Mouse (Mus musculus): Measurements from ENCODE around the gene Nkd1. TPM values are rescaled to one million over a fixed set of nuclear protein-coding genes. Genes with fewer than 3 reads are reported as not detected.
A peak's percentile ranks its signal among the peaks of the same experiment; 100 is the strongest.

Gene Nkd1
- polyA plus RNA-seq, 1 experiment from 2014 or later, result 35.8 TPM

GRCm38 (mm10) chr8:88588205-88588889, 67.2 kb downstream of the Nkd1 start:
- Histone ChIP-seq H3K36me3 (ENCODE audit: control insufficient read depth, insufficient read depth, low read length) (peaks cover 57% of the 10 kb centered on the region), H3K4me2 (ENCODE audit: low read length) (no peak overlapping the region), H3K4me3 (ENCODE audit: low read depth, low read length) (no peak overlapping the region), H3K9ac (ENCODE audit: low read length) (no peak overlapping the region), H3K4me1 (replicated peaks; ENCODE audit: control insufficient read depth, insufficient read depth, low read length) (no peaks in the 10 kb centered on the region), H3K27ac (ENCODE audit: low read depth) (no peak overlapping the region), H3K27me3 (replicated peaks; ENCODE audit: control insufficient read depth, insufficient read depth, low read length) (no peaks in the 10 kb centered on the region), H3K9me3 (ENCODE audit: control insufficient read depth, low read length) (no peaks in the 10 kb centered on the region)
- DNase-seq (ENCODE audit: low spot score) (no peak), ATAC-seq (replicated peaks; ENCODE audit: low FRiP score, low TSS enrichment, low read depth) (no peak)
- 93% methylated on average over 8 of the region's 8 CpGs for WGBS

- Histone ChIP-seq H3K9me3 (ENCODE audit: control insufficient read depth, low read length) (no peaks in the 10 kb centered on the region), H3K27ac (ENCODE audit: low read depth) (no peak overlapping the region), H3K27me3 (replicated peaks; ENCODE audit: control insufficient read depth, insufficient read depth, low read length) (no peaks in the 10 kb centered on the region), H3K4me1 (replicated peaks; ENCODE audit: control insufficient read depth, insufficient read depth, low read length) (no peaks in the 10 kb centered on the region), H3K36me3 (ENCODE audit: control insufficient read depth, insufficient read depth, low read length) (peaks cover 52% of the 10 kb centered on the region), H3K4me3 (ENCODE audit: low read depth, low read length) (no peak overlapping the region), H3K4me2 (ENCODE audit: low read length) (no peak overlapping the region), H3K9ac (ENCODE audit: low read length) (no peak overlapping the region)
- DNase-seq (ENCODE audit: low spot score) (no peak), ATAC-seq (replicated peaks; ENCODE audit: low FRiP score, low TSS enrichment, low read depth) (no peak)
- 62% methylated on average over 6 of the region's 6 CpGs for WGBS
These were observed 69.1 kb downstream of the Nkd1 start for GRCm38 (mm10) chr8:88590226-88590625.

GRCm38 (mm10) chr8:88593947-88594346, 72.8 kb downstream of the Nkd1 start:
- H3K27ac ChIP-seq (ENCODE audit: low read depth), result no peak overlapping the region
- H3K36me3 ChIP-seq (ENCODE audit: control insufficient read depth, insufficient read depth, low read length), result peaks cover 32% of the 10 kb centered on the region
- no peaks in the 10 kb centered on the region for H3K27me3 ChIP-seq (replicated peaks; ENCODE audit: control insufficient read depth, insufficient read depth, low read length)
- H3K4me2 ChIP-seq (ENCODE audit: low read length), result no peak overlapping the region
- WGBS, result 84% methylated on average over 1 of the region's 1 CpGs
- no peak for ATAC-seq (replicated peaks; ENCODE audit: low FRiP score, low TSS enrichment, low read depth)
- DNase-seq (ENCODE audit: low spot score), result no peak
- no peak overlapping the region for H3K9ac ChIP-seq (ENCODE audit: low read length)
- H3K4me1 ChIP-seq (replicated peaks; ENCODE audit: control insufficient read depth, insufficient read depth, low read length), result no peaks in the 10 kb centered on the region
- no peaks in the 10 kb centered on the region for H3K9me3 ChIP-seq (ENCODE audit: control insufficient read depth, low read length)
- H3K4me3 ChIP-seq (ENCODE audit: low read depth, low read length), result no peak overlapping the region

DNA sequence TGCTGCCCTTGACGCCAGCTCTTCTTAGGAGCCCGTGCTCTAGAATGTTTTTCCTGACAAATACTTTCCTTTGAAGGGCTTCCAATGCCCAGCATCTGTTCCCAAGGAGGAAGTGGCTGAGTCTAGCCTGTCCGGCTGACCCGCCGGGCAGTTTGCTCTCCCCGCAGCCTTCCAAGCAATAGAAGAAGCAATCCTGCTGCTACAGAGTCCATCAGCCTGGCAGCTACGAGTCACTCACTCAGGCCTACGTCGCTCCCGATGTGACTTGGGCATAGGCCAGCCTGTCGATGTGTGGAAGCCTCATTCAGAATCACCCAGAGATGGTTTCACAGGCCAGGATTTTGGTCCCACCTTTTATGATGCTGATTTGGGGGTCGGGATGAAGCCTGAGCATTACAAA, 74.9 kb downstream of the Nkd1 start:
- Histone ChIP-seq H3K4me3 (ENCODE audit: low read depth, low read length) (no peak overlapping the region), H3K27ac (ENCODE audit: low read depth) (no peak overlapping the region), H3K4me2 (ENCODE audit: low read length) (no peak overlapping the region), H3K27me3 (replicated peaks; ENCODE audit: control insufficient read depth, insufficient read depth, low read length) (no peaks in the 10 kb centered on the region), H3K4me1 (replicated peaks; ENCODE audit: control insufficient read depth, insufficient read depth, low read length) (no peaks in the 10 kb centered on the region), H3K36me3 (ENCODE audit: control insufficient read depth, insufficient read depth, low read length) (peaks cover 18% of the 10 kb centered on the region; the same call in 1 of the 2 replicates), H3K9ac (ENCODE audit: low read length) (no peak overlapping the region), H3K9me3 (ENCODE audit: control insufficient read depth, low read length) (no peaks in the 10 kb centered on the region)
- no peak for DNase-seq (ENCODE audit: low spot score)
- ATAC-seq (replicated peaks; ENCODE audit: low FRiP score, low TSS enrichment, low read depth), result no peak
- 83% methylated on average over 12 of the region's 12 CpGs for WGBS

DNA sequence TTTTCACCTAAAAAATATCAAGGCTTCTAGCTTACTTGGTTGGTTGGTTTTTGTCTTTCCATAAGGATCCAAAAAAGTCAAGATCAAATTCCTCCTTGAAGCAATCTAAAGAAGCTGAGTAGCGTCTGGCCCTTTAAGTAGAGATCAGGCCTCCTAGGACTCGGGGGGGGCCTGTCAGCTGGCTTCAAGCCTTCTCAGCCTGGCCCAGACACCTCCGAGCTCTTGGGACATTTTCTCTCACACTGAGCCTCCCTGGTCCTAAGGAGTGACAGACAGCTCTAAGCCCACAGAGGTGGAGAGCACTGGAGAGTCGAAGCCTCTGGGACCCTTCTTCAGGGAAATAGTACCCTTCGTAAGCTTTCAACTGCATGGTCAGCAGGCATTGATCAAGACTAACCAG, 77.4 kb downstream of the Nkd1 start:
- ATAC-seq (replicated peaks; ENCODE audit: low FRiP score, low TSS enrichment, low read depth) (no peak), DNase-seq (ENCODE audit: low spot score) (no peak)
- 63% methylated on average over 5 of the region's 5 CpGs for WGBS

GRCm38 (mm10) chr8:88599491-88599890, 78.3 kb downstream of the Nkd1 start:
- Histone ChIP-seq H3K4me2 (ENCODE audit: low read length) (no peak overlapping the region), H3K9ac (ENCODE audit: low read length) (no peak overlapping the region), H3K9me3 (ENCODE audit: control insufficient read depth, low read length) (0 out of 2 replicates have a peak, but pooled peaks cover 5% of the 10 kb centered on the region), H3K36me3 (ENCODE audit: control insufficient read depth, insufficient read depth, low read length) (no peaks in the 10 kb centered on the region), H3K27ac (ENCODE audit: low read depth) (no peak overlapping the region), H3K27me3 (replicated peaks; ENCODE audit: control insufficient read depth, insufficient read depth, low read length) (no peaks in the 10 kb centered on the region), H3K4me3 (ENCODE audit: low read depth, low read length) (no peak overlapping the region), H3K4me1 (replicated peaks; ENCODE audit: control insufficient read depth, insufficient read depth, low read length) (peaks cover 12% of the 10 kb centered on the region)
- no peak for DNase-seq (ENCODE audit: low spot score)
- WGBS, result 88% methylated on average over 7 of the region's 7 CpGs
- no peak for ATAC-seq (replicated peaks; ENCODE audit: low FRiP score, low TSS enrichment, low read depth)

More for the DNA sequence above, 77.4 kb downstream of the Nkd1 start:
- Histone ChIP-seq H3K4me1 (replicated peaks; ENCODE audit: control insufficient read depth, insufficient read depth, low read length) (peaks cover 6% of the 10 kb centered on the region), H3K9ac (ENCODE audit: low read length) (no peak overlapping the region), H3K4me2 (ENCODE audit: low read length) (no peak overlapping the region), H3K4me3 (ENCODE audit: low read depth, low read length) (no peak overlapping the region), H3K27ac (ENCODE audit: low read depth) (no peak overlapping the region), H3K9me3 (ENCODE audit: control insufficient read depth, low read length) (0 out of 2 replicates have a peak, but pooled peaks cover 5% of the 10 kb centered on the region), H3K27me3 (replicated peaks; ENCODE audit: control insufficient read depth, insufficient read depth, low read length) (no peaks in the 10 kb centered on the region), H3K36me3 (ENCODE audit: control insufficient read depth, insufficient read depth, low read length) (no peaks in the 10 kb centered on the region)

GRCm38 (mm10) chr8:88603446-88603989, 82.4 kb downstream of the Nkd1 start:
- Histone ChIP-seq H3K4me3 (ENCODE audit: low read depth, low read length) (peak overlapping the region; percentile 13), H3K9ac (ENCODE audit: low read length) (no peak overlapping the region), H3K9me3 (ENCODE audit: control insufficient read depth, low read length) (0 out of 2 replicates have a peak, but pooled peaks cover 5% of the 10 kb centered on the region), H3K27ac (ENCODE audit: low read depth) (peak overlapping the region; percentile 29; the same call in 1 of the 2 replicates), H3K4me2 (ENCODE audit: low read length) (peak overlapping the region; percentile 47), H3K36me3 (ENCODE audit: control insufficient read depth, insufficient read depth, low read length) (no peaks in the 10 kb centered on the region), H3K27me3 (replicated peaks; ENCODE audit: control insufficient read depth, insufficient read depth, low read length) (no peaks in the 10 kb centered on the region), H3K4me1 (replicated peaks; ENCODE audit: control insufficient read depth, insufficient read depth, low read length) (peaks cover 21% of the 10 kb centered on the region)
- no peak for ATAC-seq (replicated peaks; ENCODE audit: low FRiP score, low TSS enrichment, low read depth)
- no peak for DNase-seq (ENCODE audit: low spot score)
- 15% methylated on average over 10 of the region's 10 CpGs for WGBS

DNA sequence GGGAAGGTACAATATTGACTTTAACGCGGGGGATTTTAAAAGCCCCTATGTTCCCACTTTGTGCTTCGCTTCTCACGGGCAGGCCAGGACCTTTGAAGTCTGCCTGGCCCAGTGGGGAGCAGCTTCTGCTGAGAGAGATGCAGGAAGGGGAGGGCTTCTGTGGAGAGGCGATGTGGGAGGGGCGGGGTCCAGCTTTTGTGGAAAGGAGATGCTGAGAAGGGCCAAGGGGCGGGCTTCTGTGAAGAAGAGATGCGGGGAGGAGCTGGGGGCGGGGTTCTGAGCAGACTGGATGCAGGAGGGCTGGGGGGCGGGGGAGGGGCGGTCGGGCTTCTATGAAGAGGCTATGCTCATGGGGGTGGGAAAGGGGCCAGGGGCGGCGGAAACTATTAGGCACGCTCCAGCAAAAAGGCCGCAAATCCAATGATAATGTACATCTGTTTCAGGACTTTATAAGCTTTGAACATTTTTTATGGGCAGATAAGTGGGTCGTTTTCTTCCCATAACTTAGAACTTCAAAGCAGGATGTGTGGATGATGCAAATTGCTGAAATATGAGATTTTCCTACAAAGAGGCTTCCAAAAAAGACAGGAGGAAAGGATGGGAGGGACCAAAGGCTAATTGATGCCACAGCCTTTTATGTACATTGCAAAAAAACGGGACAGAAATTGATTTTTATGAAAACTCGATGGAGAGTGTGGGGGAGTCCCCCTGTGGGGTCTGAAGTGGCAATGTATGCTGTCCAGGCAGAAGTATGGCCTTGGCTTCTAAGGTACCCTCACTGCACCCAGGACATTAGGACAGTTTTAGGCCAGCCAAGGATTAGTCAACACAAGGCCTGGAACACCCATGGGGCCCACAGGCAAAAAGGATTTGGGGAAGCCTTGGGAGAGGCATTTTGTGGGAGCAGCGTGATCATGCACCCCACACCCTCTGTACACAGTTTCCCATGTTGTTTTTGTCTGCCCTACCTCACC, 83.2 kb downstream of the Nkd1 start:
- Histone ChIP-seq H3K4me2 (ENCODE audit: low read length) (peak overlapping the region; percentile 47), H3K4me1 (replicated peaks; ENCODE audit: control insufficient read depth, insufficient read depth, low read length) (peaks cover 21% of the 10 kb centered on the region), H3K27ac (ENCODE audit: low read depth) (peak overlapping the region; percentile 47; the same call in 1 of the 2 replicates), H3K9me3 (ENCODE audit: control insufficient read depth, low read length) (0 out of 2 replicates have a peak, but pooled peaks cover 5% of the 10 kb centered on the region), H3K36me3 (ENCODE audit: control insufficient read depth, insufficient read depth, low read length) (no peaks in the 10 kb centered on the region), H3K9ac (ENCODE audit: low read length) (no peak overlapping the region), H3K4me3 (ENCODE audit: low read depth, low read length) (peak overlapping the region; percentile 13), H3K27me3 (replicated peaks; ENCODE audit: control insufficient read depth, insufficient read depth, low read length) (no peaks in the 10 kb centered on the region)
- peak; percentile 82 for DNase-seq (ENCODE audit: low spot score)
- WGBS, result 8% methylated on average over 20 of the region's 20 CpGs
- ATAC-seq (replicated peaks; ENCODE audit: low FRiP score, low TSS enrichment, low read depth), result peak; percentile 83
